Comparison of ENCODE assay signal across 9 mouse cellular contexts in the genomic region with DNA sequence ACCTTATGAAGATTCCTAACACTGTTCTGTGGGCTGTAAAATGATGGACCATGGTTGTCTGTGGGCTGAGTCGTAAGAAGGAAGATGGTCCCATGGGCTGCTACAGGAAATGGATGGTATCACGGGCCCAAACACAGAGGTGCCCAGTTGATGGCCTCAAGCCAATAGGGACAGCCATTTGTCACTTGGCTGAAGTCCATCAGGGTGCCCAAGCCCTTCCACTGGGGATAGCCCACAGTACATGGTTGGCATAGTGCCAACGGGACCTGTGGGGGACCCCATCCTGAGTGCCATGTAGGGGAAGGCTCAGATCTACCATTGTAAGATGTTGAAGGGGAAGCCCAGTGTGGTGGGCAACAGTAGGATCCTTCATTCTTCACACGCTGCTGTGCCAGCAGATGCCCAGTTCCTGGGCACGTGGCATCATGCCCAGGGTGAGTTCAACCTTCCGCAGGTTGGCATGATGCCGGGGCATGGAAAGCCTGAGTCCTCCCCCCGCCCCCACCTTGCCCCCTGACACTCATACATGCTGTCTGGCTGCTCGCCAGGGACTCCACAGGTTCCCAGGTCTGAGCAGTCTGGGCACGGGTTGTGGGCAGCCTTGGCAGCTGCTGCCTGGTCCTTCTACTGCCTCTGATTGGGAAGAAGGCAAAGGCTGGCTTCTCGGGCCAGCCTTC.
DNase-seq lines count a peak whose midpoint lies in the region; ATAC-seq and TF ChIP-seq lines count a peak whose summit lies in the region.
"Had no signal": no experiment of that assay in that cellular context is flagged by ENCODE, and none has a peak within 500 bp of the region (broad histone marks: within the 10 kb centered on the region; RNA-seq: fewer than 3 reads in every experiment).

No protein-coding gene starts in this region.

- no peaks in the 10 kb centered on the region; the same call in 1 of the 2 replicates for H3K27me3 ChIP-seq in heart, embryonic 10.5 days (ENCODE audit: insufficient read depth, poor library complexity, severe bottlenecking)
- no peaks in the 10 kb centered on the region; the same call in 1 of the 2 replicates for H3K27me3 ChIP-seq in forebrain, embryonic 14.5 days (replicated peaks; ENCODE audit: control insufficient read depth, insufficient read depth, low read length)

- no peak overlapping the region for H3K4me3 ChIP-seq in heart, embryonic 10.5 days
- no peak overlapping the region for H3K4me3 ChIP-seq in forebrain, embryonic 14.5 days (ENCODE audit: low read depth, low read length)
- no peak overlapping the region for H3K4me3 ChIP-seq in left cerebral cortex, adult 2 months
- H3K4me3 ChIP-seq: liver, embryonic 13.5 days had no signal

- 90% methylated on average over 11 of the region's 11 CpGs for WGBS in heart, embryonic 10.5 days
- WGBS in forebrain, embryonic 14.5 days = 38% methylated on average over 11 of the region's 11 CpGs

- intact Hi-C loops in left cerebral cortex, adult 2 months (cut with DNase I) = no loop called here

- no peak for TF ChIP-seq CTCF in left cerebral cortex, adult 2 months (IDR thresholded peaks at IDR 0.05)

- H3K4me2 ChIP-seq in forebrain, embryonic 14.5 days (ENCODE audit: low read length) = no peak overlapping the region
- H3K4me2 ChIP-seq: liver, embryonic 13.5 days had no signal

- DNase-seq in heart, adult 18-20 months = peak; percentile 72 to 75
- no peak for DNase-seq in heart, embryonic 10.5 days (ENCODE audit: low spot score)
- DNase-seq in adrenal gland, adult (ENCODE audit: inconsistent age in 2 of 2, low spot score in 1 of 2) = peak; percentile 66 to 73
- peak; percentile 92 for DNase-seq in forebrain, embryonic 14.5 days (ENCODE audit: low spot score)
- DNase-seq in kidney, postnatal 4 days = peak; percentile 61 to 76
- peak; percentile 54 for DNase-seq in skeletal muscle tissue, adult 2 months (ENCODE audit: low read depth, low spot score)
- no peak for DNase-seq in left cerebral cortex, adult 2 months (ENCODE audit: extremely low spot score in 1 of 2, low spot score in 2 of 2)
- DNase-seq: liver, embryonic 13.5 days had no signal

- H3K4me1 ChIP-seq in heart, embryonic 10.5 days = peaks cover 60% of the 10 kb centered on the region
- H3K4me1 ChIP-seq in forebrain, embryonic 14.5 days (ENCODE audit: control insufficient read depth, insufficient read depth, low read length) = peaks cover 37% of the 10 kb centered on the region
- H3K4me1 ChIP-seq: liver, embryonic 13.5 days had no signal

- peak; percentile 66 for ATAC-seq in forebrain, embryonic 14.5 days
- no peak for ATAC-seq in inflammation-experienced regulatory T-cells, adult 6 months

- no peak overlapping the region for H3K9ac ChIP-seq in forebrain, embryonic 14.5 days (ENCODE audit: low read length)
- H3K9ac ChIP-seq: liver, embryonic 13.5 days had no signal

- H3K27ac ChIP-seq in heart, embryonic 10.5 days = no peak overlapping the region
- peak overlapping the region; percentile 22; the same call in 1 of the 2 replicates for H3K27ac ChIP-seq in forebrain, embryonic 14.5 days (ENCODE audit: low read depth, low read length)
- H3K27ac ChIP-seq in left cerebral cortex, adult 2 months = no peak overlapping the region
- H3K27ac ChIP-seq: liver, embryonic 13.5 days had no signal

- no peaks in the 10 kb centered on the region for H3K9me3 ChIP-seq in heart, embryonic 10.5 days
- H3K9me3 ChIP-seq in forebrain, embryonic 14.5 days (replicated peaks; ENCODE audit: control insufficient read depth, low read length) = no peaks in the 10 kb centered on the region
- H3K9me3 ChIP-seq: liver, embryonic 13.5 days had no signal

- peaks cover 9% of the 10 kb centered on the region; the same call in 1 of the 2 replicates for H3K36me3 ChIP-seq in heart, embryonic 10.5 days
- H3K36me3 ChIP-seq in forebrain, embryonic 14.5 days (ENCODE audit: control insufficient read depth, insufficient read depth, low read length) = no peaks in the 10 kb centered on the region
- H3K36me3 ChIP-seq: liver, embryonic 13.5 days had no signal

Comparison
In these comparisons a context has a peak if more than half of its experiments do, and no peak if none do; other contexts are left out.
1. DNase-seq: peak in heart, adult 18-20 months (2 of 2), adrenal gland, adult (2 of 2), forebrain, embryonic 14.5 days (single experiment), kidney, postnatal 4 days (2 of 2) and skeletal muscle tissue, adult 2 months (single experiment); none in heart, embryonic 10.5 days (single experiment) and left cerebral cortex, adult 2 months (0 of 2).